Comparison of ENCODE assay signal across 7 mouse cellular contexts in genomic region chr7:123368187-123368586, GRCm38 (mm10). TPM values are rescaled to one million over a fixed set of nuclear protein-coding genes. Genes with fewer than 3 reads are reported as not detected.
DNase-seq lines count a peak whose midpoint lies in the region; ATAC-seq and TF ChIP-seq lines count a peak whose summit lies in the region.

No protein-coding gene starts in this region.

- no peaks in the 10 kb centered on the region for H3K27me3 ChIP-seq in liver, embryonic 11.5 days (replicated peaks; ENCODE audit: control insufficient read depth, insufficient read depth, low read length)
- H3K27me3 ChIP-seq in limb, embryonic 11.5 days (ENCODE audit: control insufficient read depth, insufficient read depth, low read length): no peaks in the 10 kb centered on the region
- no peaks in the 10 kb centered on the region for H3K27me3 ChIP-seq in small intestine, adult 2 months (ENCODE audit: control insufficient read depth, insufficient read depth, low read length)

- no peak for TF ChIP-seq CTCF in embryonic fibroblast, embryonic 13.5 days (IDR thresholded peaks at IDR 0.05; ENCODE audit: borderline replicate concordance, insufficient read depth, low read length)
- no peak for TF ChIP-seq CTCF in small intestine, adult 2 months (IDR thresholded peaks at IDR 0.05; ENCODE audit: extremely low read depth, insufficient read length, insufficient replicate concordance, low read depth, low read length)

- peak overlapping the region; percentile 79 for H3K4me3 ChIP-seq in liver, embryonic 11.5 days (ENCODE audit: low read depth, low read length)
- peak overlapping the region; percentile 99 for H3K4me3 ChIP-seq in embryonic fibroblast, embryonic 13.5 days (ENCODE audit: insufficient read depth, low read length)
- peak overlapping the region; percentile 55; the same call in 1 of the 2 replicates for H3K4me3 ChIP-seq in limb, embryonic 11.5 days (ENCODE audit: low read depth, low read length)
- peak overlapping the region; percentile 45 for H3K4me3 ChIP-seq in small intestine, adult 2 months (ENCODE audit: low read depth, low read length)

- H3K4me2 ChIP-seq in liver, embryonic 11.5 days: peak overlapping the region; percentile 95
- peak overlapping the region; percentile 69; the same call in 1 of the 2 replicates for H3K4me2 ChIP-seq in limb, embryonic 11.5 days (ENCODE audit: low read depth, severe bottlenecking)

- H3K9ac ChIP-seq in liver, embryonic 11.5 days (ENCODE audit: low read depth, low read length): no peak overlapping the region
- no peak overlapping the region for H3K9ac ChIP-seq in limb, embryonic 11.5 days (ENCODE audit: low read length)

- H3K36me3 ChIP-seq in liver, embryonic 11.5 days (ENCODE audit: control insufficient read depth, insufficient read depth, low read length): no peaks in the 10 kb centered on the region
- H3K36me3 ChIP-seq in limb, embryonic 11.5 days (ENCODE audit: control insufficient read depth, insufficient read depth, low read length): no peaks in the 10 kb centered on the region
- H3K36me3 ChIP-seq in small intestine, adult 2 months (ENCODE audit: control insufficient read depth, insufficient read depth, low read length): no peaks in the 10 kb centered on the region

- no peak for TF ChIP-seq POLR2A in embryonic fibroblast, embryonic 13.5 days (IDR thresholded peaks at IDR 0.05; ENCODE audit: low read depth, low read length)
- TF ChIP-seq POLR2A in small intestine, adult 2 months (IDR thresholded peaks at IDR 0.05; ENCODE audit: low read depth, low read length): no peak

- WGBS in liver, embryonic 11.5 days: 60% methylated on average over 2 of the region's 2 CpGs
- WGBS in limb, embryonic 11.5 days: 84% methylated on average over 2 of the region's 2 CpGs
- WGBS in small intestine, adult 2 months: 18% methylated on average over 2 of the region's 2 CpGs

- no peak for ATAC-seq in liver, embryonic 11.5 days (replicated peaks; ENCODE audit: low FRiP score)
- ATAC-seq in limb, embryonic 11.5 days (ENCODE audit: insufficient number of reproducible peaks, low FRiP score, low TSS enrichment, low read depth): no peak

- no peaks in the 10 kb centered on the region for H3K9me3 ChIP-seq in liver, embryonic 11.5 days (ENCODE audit: control insufficient read depth, low read length)
- no peaks in the 10 kb centered on the region for H3K9me3 ChIP-seq in limb, embryonic 11.5 days (ENCODE audit: control insufficient read depth, low read length)

- H3K4me1 ChIP-seq in liver, embryonic 11.5 days (replicated peaks; ENCODE audit: control insufficient read depth, insufficient read depth, low read length): peaks cover 54% of the 10 kb centered on the region
- peaks cover 17% of the 10 kb centered on the region for H3K4me1 ChIP-seq in embryonic fibroblast, embryonic 13.5 days (ENCODE audit: control insufficient read depth, insufficient read depth, low read length)
- peaks cover 12% of the 10 kb centered on the region for H3K4me1 ChIP-seq in limb, embryonic 11.5 days (ENCODE audit: control insufficient read depth, insufficient read depth, low read length)
- H3K4me1 ChIP-seq in small intestine, adult 2 months (ENCODE audit: control insufficient read depth, insufficient read depth, insufficient read length, low read length): peaks cover 40% of the 10 kb centered on the region

- no peak for DNase-seq in liver, embryonic 11.5 days (ENCODE audit: low spot score)
- DNase-seq in liver: no peak
- DNase-seq in limb, embryonic 11.5 days (ENCODE audit: low spot score): no peak
- no peak for DNase-seq in left cerebral cortex, postnatal 36 days (ENCODE audit: low spot score in 2 of 2)
- no peak for DNase-seq in left cerebral cortex, postnatal 4 days

- intact Hi-C loops in left cerebral cortex, postnatal 36 days (cut with DNase I): loop anchor here (5.0 kb wide), 1 partner anchor 41 kb away; no protein-coding TSS in a partner anchor
- intact Hi-C loops in left cerebral cortex, postnatal 4 days (cut with DNase I): no loop called here

- H3K27ac ChIP-seq in liver, embryonic 11.5 days (ENCODE audit: low read depth, low read length): no peak overlapping the region
- peak overlapping the region; percentile 19; the same call in 1 of the 2 replicates for H3K27ac ChIP-seq in embryonic fibroblast, embryonic 13.5 days (ENCODE audit: insufficient read depth, low read length)
- no peak overlapping the region for H3K27ac ChIP-seq in limb, embryonic 11.5 days (replicated peaks; ENCODE audit: low read depth, low read length)
- peak overlapping the region; percentile 84 for H3K27ac ChIP-seq in small intestine, adult 2 months (ENCODE audit: insufficient read depth, low read depth, low read length)

RNA-seq across cellular contexts. Expression of gene Lcmt1, which starts 1.4 kb away (rescaled TPM):
- 49.7 and 54.4 TPM in 2 replicates for polyA plus RNA-seq in liver, embryonic 11.5 days (2014; fragmentation: Nextera tagmentation; extraction: Ambion mirVana)
- 32.0 and 33.3 TPM in 2 replicates for polyA plus RNA-seq in embryonic fibroblast, embryonic 13.5 days (2011; ENCODE audit: insufficient read length, low read depth, missing spikeins)
- polyA plus RNA-seq in limb, embryonic 11.5 days (2014; fragmentation: Nextera tagmentation; extraction: Ambion mirVana): 50.7 and 60.7 TPM in 2 replicates
- polyA plus RNA-seq in small intestine, adult 2 months (2012; rRNA removed): 21.5 and 21.6 TPM in 2 replicates
- 10 to 100 TPM; 79.2 to 89.2 TPM for total RNA-seq in left cerebral cortex, postnatal 36 days (2021)
- total RNA-seq in left cerebral cortex, postnatal 4 days (2021): 10 to 100 TPM; 87.9 to 93.3 TPM

RNA-seq across cellular contexts. Expression of gene Arhgap17, which starts 1.5 kb away (rescaled TPM):
- 29.8 and 31.3 TPM in 2 replicates for polyA plus RNA-seq in liver, embryonic 11.5 days (2014; fragmentation: Nextera tagmentation; extraction: Ambion mirVana)
- polyA plus RNA-seq in embryonic fibroblast, embryonic 13.5 days (2011; ENCODE audit: insufficient read length, low read depth, missing spikeins): 23.0 and 30.7 TPM in 2 replicates
- 32.6 and 32.7 TPM in 2 replicates for polyA plus RNA-seq in limb, embryonic 11.5 days (2014; fragmentation: Nextera tagmentation; extraction: Ambion mirVana)
- 24.7 and 69.8 TPM in 2 replicates for polyA plus RNA-seq in small intestine, adult 2 months (2012; rRNA removed)
- 10 to 100 TPM; 11.6 to 18.0 TPM for total RNA-seq in left cerebral cortex, postnatal 36 days (2021)
- 10 to 100 TPM; 13.1 to 17.0 TPM for total RNA-seq in left cerebral cortex, postnatal 4 days (2021)

Comparison
In these comparisons a context has a peak if more than half of its experiments do, and no peak if none do; other contexts are left out.
1. H3K27ac ChIP-seq: peak in embryonic fibroblast, embryonic 13.5 days (single experiment) and small intestine, adult 2 months (single experiment); none in liver, embryonic 11.5 days (single experiment) and limb, embryonic 11.5 days (single experiment).
2. H3K4me3 ChIP-seq: peak in every context shown above with its lines; median percentile 99 in embryonic fibroblast, embryonic 13.5 days; 79 in liver, embryonic 11.5 days; 55 in limb, embryonic 11.5 days; 45 in small intestine, adult 2 months.